Mouse (Mus musculus): ENCODE data around the gene Rnls.

GRCm38 (mm10) chr19:33296338-33296737 is 95.8 kb downstream of the Rnls start:
- no peak for TF ChIP-seq CTCF (IDR thresholded peaks at IDR 0.05; ENCODE audit: low read depth)
- TF ChIP-seq EP300 (IDR thresholded peaks at IDR 0.05; ENCODE audit: low read depth) = no peak
